16 mouse cellular contexts compared by ENCODE assay signal in genomic region chr8:54418035-54418434, GRCm38 (mm10).
"Had no signal": no experiment of that assay in that cellular context is flagged by ENCODE, and none has a peak within 500 bp of the region (broad histone marks: within the 10 kb centered on the region; RNA-seq: fewer than 3 reads in every experiment).

No protein-coding gene starts in this region.

- H3K9ac ChIP-seq: neural tube, embryonic 13.5 days; neural tube, embryonic 15.5 days; stomach, embryonic 15.5 days had no signal

- H3K27ac ChIP-seq: neural tube, embryonic 13.5 days; neural tube, embryonic 15.5 days; stomach, embryonic 15.5 days; stomach, postnatal 0 days had no signal

- H3K36me3 ChIP-seq: neural tube, embryonic 13.5 days; neural tube, embryonic 15.5 days; stomach, embryonic 15.5 days had no signal

- H3K4me2 ChIP-seq: neural tube, embryonic 13.5 days; neural tube, embryonic 15.5 days; stomach, embryonic 15.5 days had no signal

- H3K4me1 ChIP-seq: neural tube, embryonic 13.5 days; neural tube, embryonic 15.5 days; stomach, embryonic 15.5 days had no signal

- H3K27me3 ChIP-seq: neural tube, embryonic 13.5 days; neural tube, embryonic 15.5 days; stomach, embryonic 15.5 days had no signal

- H3K9me3 ChIP-seq: neural tube, embryonic 13.5 days; neural tube, embryonic 15.5 days; stomach, embryonic 15.5 days had no signal

- DNase-seq: retina, postnatal 1 day; right cerebral cortex, adult 18-20 months; right cerebral cortex, postnatal 14 days; right cerebral cortex, postnatal 25 days; right cerebral cortex, postnatal 4 days; spleen, adult 18-20 months; thymus, adult 18-20 months; thymus, adult 2 months; thymus, postnatal 14 days; thymus, postnatal 25 days; thymus, postnatal 36 days; thymus, postnatal 4 days had no signal

- H3K4me3 ChIP-seq: neural tube, embryonic 13.5 days; neural tube, embryonic 15.5 days; stomach, embryonic 15.5 days had no signal
